Comparison of ENCODE assay signal across 11 mouse cellular contexts in genomic region chr14:21253993-21254339, GRCm38 (mm10).
DNase-seq lines count a peak whose midpoint lies in the region; ATAC-seq and TF ChIP-seq lines count a peak whose summit lies in the region.
"Had no signal": no experiment of that assay in that cellular context is flagged by ENCODE, and none has a peak within 500 bp of the region (broad histone marks: within the 10 kb centered on the region; RNA-seq: fewer than 3 reads in every experiment).

No protein-coding gene starts in this region.

- peak; percentile 54 for TF ChIP-seq CTCF in kidney, postnatal 0 days (IDR thresholded peaks at IDR 0.05; ENCODE audit: low read depth)

- H3K4me2 ChIP-seq in kidney, postnatal 0 days (ENCODE audit: low read length), result no peak overlapping the region
- no peak overlapping the region for H3K4me2 ChIP-seq in hindbrain, embryonic 13.5 days
- no peak overlapping the region for H3K4me2 ChIP-seq in neural tube, embryonic 15.5 days

- H3K27me3 ChIP-seq in kidney, postnatal 0 days (ENCODE audit: insufficient read depth, low read length), result no peaks in the 10 kb centered on the region
- H3K27me3 ChIP-seq in hindbrain, embryonic 13.5 days, result no peaks in the 10 kb centered on the region
- no peaks in the 10 kb centered on the region for H3K27me3 ChIP-seq in neural tube, embryonic 15.5 days (replicated peaks)

- H3K27ac ChIP-seq in kidney, postnatal 0 days, result no peak overlapping the region
- peak overlapping the region; percentile 91 for H3K27ac ChIP-seq in hindbrain, embryonic 13.5 days
- H3K27ac ChIP-seq in neural tube, embryonic 15.5 days (replicated peaks), result peak overlapping the region; percentile 68

- ATAC-seq in kidney, postnatal 0 days (replicated peaks; ENCODE audit: low FRiP score, low read depth), result no peak
- peak; percentile 5; the same call in 1 of the 2 replicates for ATAC-seq in hindbrain, embryonic 13.5 days (ENCODE audit: low FRiP score)
- ATAC-seq in neural tube, embryonic 15.5 days (ENCODE audit: low FRiP score), result no peak

- WGBS in kidney, postnatal 0 days, result 68% methylated on average over 2 of the region's 2 CpGs
- WGBS in hindbrain, embryonic 13.5 days, result 53% methylated on average over 2 of the region's 2 CpGs
- 32% methylated on average over 2 of the region's 2 CpGs for WGBS in neural tube, embryonic 15.5 days

- no peak overlapping the region for H3K9ac ChIP-seq in kidney, postnatal 0 days (ENCODE audit: low read depth, low read length)
- no peak overlapping the region for H3K9ac ChIP-seq in hindbrain, embryonic 13.5 days
- no peak overlapping the region for H3K9ac ChIP-seq in neural tube, embryonic 15.5 days (replicated peaks)

- H3K4me3 ChIP-seq in kidney, postnatal 0 days (replicated peaks; ENCODE audit: low read depth, low read length), result no peak overlapping the region
- no peak overlapping the region for H3K4me3 ChIP-seq in hindbrain, embryonic 13.5 days
- H3K4me3 ChIP-seq in neural tube, embryonic 15.5 days (replicated peaks), result no peak overlapping the region

- H3K36me3 ChIP-seq in kidney, postnatal 0 days (ENCODE audit: insufficient read depth, low read length), result no peaks in the 10 kb centered on the region
- no peaks in the 10 kb centered on the region for H3K36me3 ChIP-seq in hindbrain, embryonic 13.5 days
- H3K36me3 ChIP-seq in neural tube, embryonic 15.5 days, result no peaks in the 10 kb centered on the region

- intact Hi-C loops in left cerebral cortex, postnatal 10 days (cut with DNase I), result loop anchor here (10.0 kb wide), 1 partner anchor 491 kb away; no protein-coding TSS in a partner anchor

- peak; percentile 52 for DNase-seq in kidney, postnatal 0 days (ENCODE audit: low spot score)
- DNase-seq in kidney, postnatal 36 days, result no peak
- peak; percentile 10 for DNase-seq in R1 (ENCODE audit: low read depth, low spot score)
- no peak for DNase-seq in left cerebral cortex, postnatal 10 days (ENCODE audit: extremely low spot score in 1 of 2, low spot score in 2 of 2)
- no peak for DNase-seq in heart, adult 9 months (ENCODE audit: low spot score in 2 of 2)
- no peak for DNase-seq in layer of hippocampus, adult 9-10 months (ENCODE audit: low spot score)
- DNase-seq: heart, postnatal 14 days; right cerebral cortex, postnatal 14 days had no signal

- no peaks in the 10 kb centered on the region for H3K9me3 ChIP-seq in kidney, postnatal 0 days (replicated peaks; ENCODE audit: low read length)
- no peaks in the 10 kb centered on the region for H3K9me3 ChIP-seq in hindbrain, embryonic 13.5 days
- no peaks in the 10 kb centered on the region for H3K9me3 ChIP-seq in neural tube, embryonic 15.5 days (replicated peaks)
- H3K9me3 ChIP-seq: G1E had no signal

- H3K4me1 ChIP-seq in kidney, postnatal 0 days (replicated peaks; ENCODE audit: insufficient read depth, low read length), result 0 out of 2 replicates have a peak, but pooled peaks cover 2% of the 10 kb centered on the region
- H3K4me1 ChIP-seq in hindbrain, embryonic 13.5 days (replicated peaks), result peaks cover 28% of the 10 kb centered on the region
- peaks cover 23% of the 10 kb centered on the region for H3K4me1 ChIP-seq in neural tube, embryonic 15.5 days

Comparison
In these comparisons a context has a peak if more than half of its experiments do, and no peak if none do; other contexts are left out.
1. DNase-seq: peak in kidney, postnatal 0 days (single experiment) and R1 (single experiment); none in kidney, postnatal 36 days (0 of 2), left cerebral cortex, postnatal 10 days (0 of 2), heart, adult 9 months (0 of 2) and layer of hippocampus, adult 9-10 months (single experiment).